Mouse (Mus musculus) lung, postnatal 4 days (tissue): ENCODE data around the gene Fxn.
A peak's percentile ranks its signal among the peaks of the same experiment; 100 is the strongest.

Experiments used
- DNase-seq, 2 experiments: peaks; one replicate each; pipeline ENCODE4 v3.0.0; 2021

The Fxn gene

GRCm38 (mm10) chr19:24300994-24301767 lies 20.8 kb upstream of the Fxn start:
- peak; percentile 64 to 78 for DNase-seq

GRCm38 (mm10) chr19:24293537-24293936 lies 13.1 kb upstream of the Fxn start:
- peak in 1 of 2 experiments; percentile 21 for DNase-seq

GRCm38 (mm10) chr19:24284187-24284586 lies 3.8 kb upstream of the Fxn start:
- peak in 1 of 2 experiments; percentile 77 for DNase-seq

- DNase-seq, result no peak
Observed at GRCm38 (mm10) chr19:24281288-24281980, 1.0 kb upstream of the Fxn start.

DNA sequence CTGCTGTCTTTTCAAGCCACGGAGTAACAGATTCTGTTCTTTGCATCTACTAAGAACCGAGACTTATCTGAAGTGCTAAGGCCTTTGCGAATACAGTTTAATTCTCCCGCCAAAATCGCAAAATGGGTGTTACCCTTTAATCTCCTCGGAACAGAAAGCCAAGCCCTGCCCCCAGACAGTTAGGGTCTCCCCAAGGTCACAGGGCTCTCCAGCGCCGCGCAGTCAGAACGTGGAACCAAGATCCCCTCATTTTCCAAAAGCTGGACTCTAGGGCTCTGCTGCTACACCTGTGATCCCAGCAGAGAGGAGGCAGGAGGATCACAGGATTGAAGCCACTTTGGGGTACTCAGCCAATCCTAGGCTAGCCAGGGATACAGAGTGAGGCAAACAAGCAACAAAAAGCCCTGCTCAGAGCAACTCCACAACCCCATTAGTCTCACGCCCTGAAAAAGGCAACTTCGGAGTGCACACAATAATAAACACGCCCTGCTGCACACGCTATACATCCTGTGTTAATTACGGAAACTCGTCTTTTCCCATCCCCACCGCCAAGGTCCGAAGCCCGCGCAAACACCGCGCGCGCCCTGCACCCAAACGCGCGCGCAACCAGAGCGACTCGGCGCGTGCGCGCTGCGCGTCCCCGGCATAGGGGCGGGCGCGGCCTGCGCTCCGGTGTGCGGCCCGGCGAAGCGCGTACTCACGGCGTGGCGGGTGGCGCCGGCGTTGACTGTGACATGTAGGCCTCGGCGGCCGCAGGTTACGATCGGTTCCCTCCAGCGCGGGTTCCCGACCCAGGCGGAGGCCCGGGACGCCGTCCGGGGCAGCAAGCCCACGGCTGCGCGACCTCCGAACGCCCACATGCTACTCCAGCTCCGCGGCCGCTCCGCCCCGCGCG lies 452 bp downstream of the Fxn start:
- peak; percentile 83 to 90 for DNase-seq

DNA sequence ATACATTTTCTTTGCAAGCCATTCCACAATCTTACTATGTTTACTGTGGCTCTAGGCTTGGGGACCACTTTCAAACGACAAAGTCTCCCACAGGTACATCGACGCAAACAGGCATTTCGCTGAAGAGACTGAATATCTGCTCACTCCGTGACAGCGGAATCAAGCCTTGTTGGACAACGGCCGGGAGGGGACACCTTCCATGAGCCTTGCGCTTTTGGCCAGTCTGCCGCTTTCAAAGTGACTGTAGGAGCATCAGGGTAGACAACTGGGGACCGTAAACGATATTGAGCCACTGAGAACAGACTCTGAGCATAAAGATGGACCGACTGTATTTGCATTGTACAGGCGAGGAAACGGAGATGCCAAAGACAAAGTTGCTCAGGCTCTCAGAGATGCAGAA lies 1.5 kb downstream of the Fxn start:
- DNase-seq, result no peak

DNA sequence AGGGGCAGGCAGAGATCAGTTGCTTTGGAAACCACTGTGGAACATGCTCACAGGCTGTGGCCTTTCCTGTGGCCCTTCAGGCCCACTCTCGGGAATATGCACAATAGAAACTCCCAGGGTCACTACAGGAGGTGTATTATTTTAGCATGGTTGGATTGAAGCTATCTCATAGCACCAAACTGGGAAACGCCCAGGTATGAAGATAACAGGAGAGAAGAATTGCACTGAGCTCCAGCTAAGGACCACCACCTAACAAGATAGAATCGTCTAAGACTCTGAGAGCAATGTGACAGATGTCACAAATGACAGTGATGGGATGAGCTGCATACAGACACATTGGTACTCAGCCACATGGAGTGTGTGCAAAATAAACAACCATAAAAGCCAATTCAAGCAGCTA lies 6.1 kb downstream of the Fxn start:
- no peak for DNase-seq

DNA sequence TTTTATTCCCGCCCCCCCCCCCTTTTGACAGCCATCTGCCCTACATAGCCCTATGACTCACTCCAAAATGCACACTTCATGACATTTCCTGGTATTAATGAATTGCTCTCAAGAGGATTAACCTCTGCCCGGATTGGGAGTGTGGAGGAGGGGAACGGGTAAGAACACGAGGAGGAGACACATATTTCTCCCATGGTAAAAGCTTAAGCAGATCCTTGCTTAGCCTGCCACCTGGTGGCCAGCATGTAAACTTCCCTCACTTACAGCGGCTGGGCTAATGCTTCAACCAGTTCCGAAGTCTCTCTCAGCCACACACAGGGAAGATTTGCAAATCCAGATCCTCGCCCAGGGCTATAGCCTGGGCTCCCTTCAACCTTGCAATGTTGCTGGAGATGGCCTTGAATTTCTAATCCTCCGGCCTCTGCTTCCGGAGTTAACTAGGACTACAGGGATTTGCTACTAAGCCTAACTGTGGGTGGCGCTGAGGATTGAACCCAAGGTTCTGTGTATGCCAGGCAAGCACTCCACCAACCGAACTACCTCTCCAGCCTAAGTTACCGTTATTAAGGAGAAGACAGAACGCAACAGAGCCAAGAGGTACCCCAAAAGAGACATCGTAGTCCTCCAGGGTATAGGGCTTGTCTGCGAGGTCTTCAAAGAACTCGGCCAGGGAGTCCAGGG lies 8.5 kb downstream of the Fxn start:
- peak; percentile 82 to 87 for DNase-seq

- DNase-seq, result peak in 1 of 2 experiments; percentile 25
Observed at GRCm38 (mm10) chr19:24271326-24271725, 9.1 kb downstream of the Fxn start.

- no peak for DNase-seq
Observed at GRCm38 (mm10) chr19:24268531-24268930, 11.9 kb downstream of the Fxn start.

- no peak for DNase-seq
Observed at GRCm38 (mm10) chr19:24266046-24266830, 14.2 kb downstream of the Fxn start.

DNA sequence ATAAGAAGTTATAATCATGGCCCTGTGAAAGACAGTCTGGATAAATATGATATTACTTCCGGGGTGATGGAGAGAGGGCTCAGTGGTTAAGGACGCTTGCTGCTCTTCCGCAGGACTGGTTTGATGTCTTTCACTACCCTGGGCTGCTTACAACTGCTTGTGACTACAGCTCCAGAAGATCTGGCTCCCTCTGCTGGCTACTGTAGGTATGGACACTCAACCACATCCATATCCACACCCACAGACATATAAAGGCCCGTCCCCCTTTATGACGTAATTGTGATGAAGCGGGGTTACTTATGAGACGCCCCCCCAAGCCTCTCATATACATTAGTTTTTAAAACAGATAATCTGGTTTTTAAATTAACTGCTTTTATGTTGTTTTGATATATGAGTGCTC lies 15.4 kb downstream of the Fxn start:
- peak; percentile 68 to 89 for DNase-seq

- DNase-seq, result no peak
Observed at GRCm38 (mm10) chr19:24262736-24263135, 17.7 kb downstream of the Fxn start.

DNA sequence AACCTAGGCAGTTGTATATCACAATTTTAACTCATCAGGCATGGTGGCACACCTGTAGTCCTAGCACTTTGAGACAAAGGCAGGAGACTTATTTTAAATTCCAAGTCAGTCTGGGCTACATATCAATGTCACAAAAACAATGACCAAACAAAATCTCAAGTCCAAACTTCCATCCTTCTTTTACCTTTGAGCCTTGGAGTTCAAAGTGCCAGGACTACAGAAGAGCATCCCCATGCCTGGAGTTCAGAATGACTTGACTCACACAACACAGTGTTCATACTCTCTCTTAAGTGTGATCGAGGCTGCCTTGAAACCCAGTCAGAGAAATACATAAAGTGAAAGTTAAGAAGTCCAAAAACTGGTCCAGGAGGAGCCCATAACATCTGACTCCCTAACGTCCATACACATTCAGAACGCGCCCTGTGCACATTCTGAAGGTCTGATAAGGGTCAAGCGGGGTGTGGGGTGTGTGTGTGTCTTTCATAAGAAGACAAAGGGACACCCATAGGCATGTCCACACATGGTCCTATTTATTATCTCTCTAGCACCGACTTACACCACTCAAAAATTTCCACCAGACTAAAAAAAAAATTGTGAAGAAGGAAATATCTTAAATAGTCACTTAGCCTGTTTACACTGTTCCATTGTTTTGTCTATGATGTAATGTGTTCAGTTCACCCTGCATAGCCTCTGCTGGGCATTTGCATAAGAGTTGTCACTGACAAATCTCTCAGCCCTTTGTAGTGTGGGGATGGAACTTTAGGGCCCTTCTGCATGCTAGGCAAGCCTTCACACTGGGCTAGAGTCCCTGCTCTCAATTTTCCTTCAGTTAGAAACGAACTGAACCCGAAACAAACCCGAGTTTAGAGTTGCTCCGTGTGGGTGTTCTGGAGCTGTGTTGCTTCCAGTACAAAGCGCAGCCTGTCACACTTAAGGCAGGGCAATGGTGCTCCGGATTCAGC lies 20.7 kb downstream of the Fxn start:
- DNase-seq, result peak; percentile 40 to 42

DNA sequence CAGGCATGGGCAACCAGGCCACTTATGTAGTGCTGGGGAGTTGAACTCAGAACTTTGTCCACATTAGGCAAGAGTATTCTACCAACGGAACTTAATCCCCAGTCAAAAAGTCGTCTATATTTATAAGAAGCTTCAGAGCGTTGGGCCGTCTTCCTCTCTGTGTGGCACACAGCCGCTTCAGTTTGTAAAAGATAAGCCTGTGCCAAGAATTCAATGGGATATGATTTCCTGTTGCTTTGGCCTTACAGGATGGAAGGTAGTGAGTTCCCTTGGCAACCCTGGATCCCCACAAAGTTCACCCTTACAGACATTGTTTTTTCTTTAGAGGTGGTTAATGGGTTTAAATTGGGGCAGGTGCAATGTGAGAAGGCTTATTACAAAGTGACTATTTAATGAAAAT lies 22.0 kb downstream of the Fxn start:
- DNase-seq, result peak; percentile 31 to 46

GRCm38 (mm10) chr19:24257962-24258361 lies 22.4 kb downstream of the Fxn start:
- DNase-seq, result no peak

DNA sequence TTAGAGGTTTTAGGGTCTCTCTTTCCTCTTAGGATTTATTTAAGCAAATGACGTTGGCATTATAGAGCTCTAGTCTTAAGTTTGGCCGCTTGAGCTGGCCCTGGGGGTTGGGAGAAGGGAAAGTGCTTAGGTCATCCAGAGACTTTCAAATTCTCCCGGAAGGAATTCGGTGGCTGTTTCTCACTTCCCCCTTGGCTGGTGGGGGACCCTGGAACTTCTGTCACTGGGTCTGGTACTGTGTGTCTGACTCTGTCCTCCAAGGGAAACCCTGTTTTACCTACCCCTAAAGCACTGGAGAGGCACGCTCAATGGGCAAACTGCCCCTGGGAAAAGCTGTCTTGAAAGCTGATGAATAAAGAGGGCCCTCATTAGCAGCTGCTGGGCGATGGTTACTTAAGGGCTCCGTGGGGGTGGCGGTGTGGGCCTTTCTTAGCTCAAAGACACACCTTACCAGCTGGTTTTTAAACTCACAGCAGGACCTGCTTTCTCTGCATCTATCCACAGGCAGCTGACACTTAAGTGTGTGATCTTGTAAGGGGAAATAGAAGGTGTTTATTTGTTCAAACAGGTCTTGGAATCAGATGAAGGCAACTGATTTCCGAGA lies 26.6 kb downstream of the Fxn start:
- DNase-seq, result peak in 1 of 2 experiments; percentile 29

DNA sequence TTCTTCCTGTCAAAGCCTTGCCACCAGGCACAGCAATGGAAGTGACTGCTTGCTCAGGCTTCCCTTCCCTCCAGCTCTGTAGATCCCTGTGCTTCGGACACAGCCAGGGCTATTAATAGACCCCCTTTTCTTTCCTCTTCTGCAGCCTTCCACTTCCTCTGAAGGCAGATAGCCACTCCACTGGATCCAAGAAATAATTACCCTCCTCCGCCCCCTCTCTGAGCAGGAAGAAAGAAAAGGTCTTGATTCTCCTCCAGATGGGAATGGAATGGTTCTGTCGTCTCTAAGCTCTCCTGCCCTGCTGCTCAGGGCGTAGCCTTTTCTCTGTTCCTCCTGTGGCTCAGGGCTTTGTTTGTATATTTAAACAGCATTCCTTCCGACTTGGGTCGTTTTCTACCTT lies 28.5 kb downstream of the Fxn start:
- DNase-seq, result peak; percentile 52 to 53

DNA sequence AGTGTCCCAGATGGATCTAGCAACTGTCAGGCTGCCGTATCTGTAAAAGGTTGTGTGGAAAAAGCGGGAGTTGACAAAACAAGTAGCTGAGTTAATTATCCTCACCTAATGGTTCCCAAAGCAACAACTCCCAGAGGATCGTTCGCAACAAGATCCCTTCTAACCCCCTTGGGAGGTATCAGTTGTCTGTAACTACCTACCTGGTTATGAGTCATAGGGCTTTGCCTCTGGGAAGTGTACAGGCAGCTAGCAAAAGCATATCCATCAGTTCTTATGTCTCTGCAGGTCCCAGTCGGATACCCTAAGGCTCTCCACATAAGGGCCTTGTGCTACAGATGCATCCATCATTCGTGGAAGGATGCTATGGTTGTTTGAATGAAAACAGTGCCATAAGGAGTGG lies 37.1 kb downstream of the Fxn start:
- no peak for DNase-seq
